Mouse (Mus musculus) heart, embryonic 16.5 days (tissue): ENCODE data around the gene C1qtnf1. TPM values are rescaled to one million over a fixed set of nuclear protein-coding genes. Genes with fewer than 3 reads are reported as not detected.

Source experiments
- ATAC-seq: fragments of 200-750 bp; cut with Nextera tagmentation; replicated peaks from 2 replicates; pipeline ENCODE4 v1.8.0; 2017; ENCODE audit warnings: moderate number of reproducible peaks; ENCODE audit not compliant: insufficient read depth, low FRiP score; ENCODE audit errors: extremely low read depth
- H3K27ac ChIP-seq: fragments of 300-500 bp; sonication (generic); 2 replicates; pipeline ENCODE4 v1.5.1; 2014; ENCODE audit warnings: mild to moderate bottlenecking, low read length, control low read depth, moderate library complexity
- H3K27me3 ChIP-seq: fragments of 300-500 bp; sonication (generic); 2 replicates; pipeline ENCODE4 v1.6.1; 2014; ENCODE audit warnings: low read length, mixed read lengths; ENCODE audit not compliant: control insufficient read depth, insufficient read depth
- H3K36me3 ChIP-seq: fragments of 300-500 bp; sonication (generic); 2 replicates; pipeline ENCODE4 v1.6.1; 2014; ENCODE audit not compliant: control insufficient read depth, insufficient read depth
- H3K4me1 ChIP-seq: fragments of 300-500 bp; sonication (generic); 2 replicates; pipeline ENCODE4 v1.6.1; 2014; ENCODE audit warnings: low read length, mixed read lengths; ENCODE audit not compliant: control insufficient read depth, insufficient read depth
- H3K4me2 ChIP-seq: fragments of 300-500 bp; sonication (generic); 2 replicates; pipeline ENCODE4 v1.6.1; 2014; ENCODE audit warnings: low read depth, mild to moderate bottlenecking, control low read depth, low read length
- H3K4me3 ChIP-seq: fragments of 300-500 bp; sonication (generic); 2 replicates; pipeline ENCODE4 v1.5.1; 2014; ENCODE audit warnings: mild to moderate bottlenecking, control low read depth, low read length
- H3K9ac ChIP-seq: fragments of 300-500 bp; sonication (generic); 2 replicates; pipeline ENCODE4 v1.6.1; 2014; ENCODE audit warnings: low read length, control low read depth
- H3K9me3 ChIP-seq: fragments of 300-500 bp; sonication (generic); replicated peaks from 2 replicates; pipeline ENCODE4 v1.6.1; 2016; ENCODE audit warnings: low read length; ENCODE audit not compliant: control insufficient read depth
- WGBS: fragments of 180-500 bp; shearing (Covaris S2); extraction: QIAGEN DNeasy Blood & Tissue Kit; methylation state at CpG from one replicate; pipeline ENCODE4 v1.1.7; 2014; 5-methylcytosine and 5-hydroxymethylcytosine counted together
- polyA plus RNA-seq: library from polyadenylated mRNA; unstranded; fragments of >200 nt; fragmentation: Nextera tagmentation; extraction: Ambion mirVana; gene quantifications from 2 replicates; pipeline ENCODE4 v1.2.1, GENCODE M21; 2015

C1qtnf1 gene
- polyA plus RNA-seq, 1 experiment from 2014 or later = 9.3 TPM

DNA sequence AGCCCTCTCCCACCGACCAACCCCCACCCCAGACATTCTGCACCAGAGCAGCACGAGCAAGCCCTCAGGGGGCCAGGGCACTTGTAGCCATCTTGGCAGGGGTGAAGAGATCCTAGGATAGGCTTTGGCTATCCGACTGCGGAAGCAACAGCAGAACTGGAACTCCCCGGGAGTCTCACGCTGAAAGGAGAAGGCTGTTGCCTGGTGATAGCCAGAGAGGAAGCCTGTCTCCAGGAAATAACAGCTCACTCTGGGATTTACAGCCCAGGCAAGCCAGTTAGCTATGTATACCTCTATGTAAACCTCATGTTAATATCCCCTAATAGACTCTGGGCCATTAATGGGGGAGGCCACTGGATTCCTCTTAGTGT, 27.5 kb upstream of the C1qtnf1 start:
- Histone ChIP-seq H3K4me3 (peak overlapping the region; percentile 7; the same call in 1 of the 2 replicates), H3K9me3 (no peaks in the 10 kb centered on the region; the same call in 1 of the 2 replicates), H3K4me1 (peaks cover 15% of the 10 kb centered on the region), H3K27ac (peak overlapping the region; percentile 65), H3K27me3 (no peaks in the 10 kb centered on the region), H3K4me2 (peak overlapping the region; percentile 17), H3K9ac (no peak overlapping the region), H3K36me3 (0 out of 2 replicates have a peak, but pooled peaks cover 4% of the 10 kb centered on the region)
- peak; percentile 30; the same call in 1 of the 2 replicates for ATAC-seq
- WGBS = 15% methylated on average over 6 of the region's 6 CpGs

DNA sequence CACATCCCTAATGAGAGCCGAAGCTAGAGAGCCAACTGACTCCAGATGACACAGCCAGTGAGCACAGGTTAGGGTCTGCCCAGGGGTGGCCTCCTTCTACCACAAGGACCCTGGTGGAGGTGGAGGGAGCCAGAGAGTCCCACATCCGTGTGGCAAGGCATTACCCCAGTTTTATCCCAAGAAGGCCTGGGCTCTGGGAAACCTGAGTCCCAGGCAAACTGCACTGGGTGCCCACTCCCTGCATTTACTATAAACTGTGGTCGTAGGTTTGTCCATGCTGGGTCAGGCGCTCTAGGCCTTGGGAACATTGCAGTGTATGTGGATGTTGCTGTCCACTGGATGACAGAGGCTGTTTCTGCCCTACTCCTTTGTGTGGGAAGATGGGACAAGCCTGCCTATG, 26.8 kb upstream of the C1qtnf1 start:
- peak overlapping the region; percentile 65 for H3K27ac ChIP-seq
- peaks cover 1% of the 10 kb centered on the region; the same call in 1 of the 2 replicates for H3K36me3 ChIP-seq
- peak overlapping the region; percentile 17 for H3K4me2 ChIP-seq
- 82% methylated on average over 4 of the region's 4 CpGs for WGBS
- no peaks in the 10 kb centered on the region for H3K9me3 ChIP-seq
- H3K4me3 ChIP-seq = peak overlapping the region; percentile 18
- peak overlapping the region; percentile 45 for H3K9ac ChIP-seq
- H3K4me1 ChIP-seq = peaks cover 17% of the 10 kb centered on the region
- ATAC-seq = no peak
- H3K27me3 ChIP-seq = no peaks in the 10 kb centered on the region

DNA sequence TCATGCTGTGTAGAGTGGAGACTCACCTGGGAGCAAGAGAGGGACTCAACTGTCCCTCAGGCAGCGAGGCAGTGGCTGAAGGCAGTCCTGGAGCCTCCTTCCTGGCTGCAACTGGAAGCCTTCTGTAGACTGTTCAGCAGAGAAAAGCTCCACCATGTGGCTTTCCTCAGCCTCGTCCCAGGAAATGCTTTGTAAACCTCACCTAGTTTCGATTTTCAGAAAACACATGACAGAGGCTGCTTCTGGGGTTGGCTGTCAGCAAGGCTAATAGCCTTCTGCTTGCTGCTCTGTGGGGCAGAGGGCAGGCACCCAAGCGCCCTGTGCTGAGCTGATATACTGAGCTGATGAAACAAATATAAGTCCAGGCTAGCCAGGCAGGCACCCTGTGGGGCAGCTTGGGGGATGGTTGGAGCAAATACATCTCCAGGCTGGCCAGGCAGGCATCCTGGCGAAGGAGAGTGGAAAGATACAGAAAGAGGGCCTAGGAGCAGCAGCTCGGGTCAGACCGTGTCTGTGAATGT, 26.2 kb upstream of the C1qtnf1 start, which contains the start of gene Lgals3bp:
Lgals3bp (minus strand) TSS at position 333 of the 521 bp plus-strand sequence.
- peak; percentile 47 for ATAC-seq
- peak within 1 kb of the TSS; percentile 45 for H3K9ac ChIP-seq
- WGBS = 32% methylated on average over 7 of the region's 7 CpGs
- no peaks in the 10 kb centered on the region for H3K27me3 ChIP-seq
- H3K9me3 ChIP-seq = no peaks in the 10 kb centered on the region
- H3K36me3 ChIP-seq = peaks cover 6% of the 10 kb centered on the region
- peak within 1 kb of the TSS; percentile 26 for H3K4me2 ChIP-seq
- H3K4me1 ChIP-seq = peaks cover 22% of the 10 kb centered on the region
- H3K4me3 ChIP-seq = peak within 1 kb of the TSS; percentile 18
- peak within 1 kb of the TSS; percentile 65 for H3K27ac ChIP-seq

DNA sequence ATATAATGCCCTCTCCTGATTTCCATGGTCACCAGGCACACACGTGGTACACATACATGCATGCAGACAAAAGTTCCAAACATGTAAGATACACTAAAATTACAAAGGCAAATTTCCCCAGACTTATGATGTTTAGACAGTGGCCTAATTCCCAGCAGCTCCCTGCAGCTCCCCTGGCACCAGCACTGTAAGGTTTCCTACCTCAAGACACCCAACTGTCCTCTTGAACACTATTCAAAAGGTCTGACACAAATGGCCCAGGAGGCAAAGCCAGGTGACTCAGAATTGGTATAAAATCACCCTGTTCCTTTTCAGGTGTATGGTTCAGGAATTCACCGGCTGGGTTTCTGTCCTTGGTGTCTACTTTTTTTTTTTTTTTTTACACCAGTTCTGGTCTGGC, 24.8 kb upstream of the C1qtnf1 start:
- no peak for ATAC-seq
- Histone ChIP-seq H3K9me3 (no peaks in the 10 kb centered on the region), H3K4me1 (peaks cover 22% of the 10 kb centered on the region)

DNA sequence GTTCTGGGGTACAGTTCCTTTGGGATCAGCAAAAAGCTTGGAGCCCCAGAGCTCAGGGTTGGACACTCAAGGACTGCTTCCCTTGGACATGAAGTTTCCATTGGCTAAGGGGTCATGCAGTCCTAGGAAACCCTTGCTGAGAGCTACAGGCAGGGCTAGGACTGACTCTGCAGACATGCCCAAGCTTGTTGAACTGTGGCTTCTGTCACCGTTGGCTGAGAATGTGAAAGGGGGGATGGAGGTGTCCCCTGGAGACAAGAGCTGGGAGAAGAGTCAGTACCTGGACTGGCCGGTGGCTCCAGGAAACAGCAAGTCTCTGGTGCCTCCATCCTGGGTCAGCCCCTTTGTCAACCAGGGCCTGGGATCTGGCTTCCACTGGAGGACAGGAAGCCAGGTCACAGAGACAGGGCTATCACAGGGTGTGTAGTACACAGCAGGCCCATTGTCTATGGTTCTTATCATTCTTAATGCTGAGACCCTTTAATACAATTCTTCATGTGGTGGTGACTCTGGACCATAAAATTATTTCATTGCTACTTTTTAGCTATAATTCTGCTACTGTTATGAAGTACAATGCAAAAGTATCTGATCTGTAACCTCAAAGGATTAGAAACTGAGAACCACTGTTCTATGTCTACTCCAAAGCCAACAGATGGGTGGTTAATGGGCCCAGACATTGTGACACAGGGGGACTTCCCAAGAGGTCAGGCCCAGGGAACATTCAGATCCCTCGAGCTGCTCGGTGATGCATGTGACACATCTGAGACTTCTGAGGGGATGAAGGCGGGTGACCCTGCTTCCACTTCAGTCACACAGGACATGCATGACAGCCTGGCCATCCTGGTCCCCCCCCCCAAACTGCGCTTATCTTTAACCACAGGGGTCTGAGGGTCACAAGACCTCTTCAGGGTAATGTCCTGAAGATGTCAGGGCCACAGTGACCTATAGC, 23.8 kb upstream of the C1qtnf1 start:
- Histone ChIP-seq H3K4me1 (peaks cover 22% of the 10 kb centered on the region), H3K36me3 (peaks cover 8% of the 10 kb centered on the region), H3K27ac (no peak overlapping the region), H3K9ac (no peak overlapping the region), H3K4me3 (no peak overlapping the region), H3K27me3 (no peaks in the 10 kb centered on the region), H3K4me2 (no peak overlapping the region), H3K9me3 (no peaks in the 10 kb centered on the region)
- 69% methylated on average over 6 of the region's 6 CpGs for WGBS
- ATAC-seq = no peak

More for the DNA sequence above, 24.8 kb upstream of the C1qtnf1 start:
- WGBS = 93% methylated on average over 2 of the region's 2 CpGs
- Histone ChIP-seq H3K4me3 (no peak overlapping the region), H3K9ac (no peak overlapping the region), H3K36me3 (peaks cover 8% of the 10 kb centered on the region), H3K27ac (no peak overlapping the region), H3K27me3 (no peaks in the 10 kb centered on the region), H3K4me2 (no peak overlapping the region)

DNA sequence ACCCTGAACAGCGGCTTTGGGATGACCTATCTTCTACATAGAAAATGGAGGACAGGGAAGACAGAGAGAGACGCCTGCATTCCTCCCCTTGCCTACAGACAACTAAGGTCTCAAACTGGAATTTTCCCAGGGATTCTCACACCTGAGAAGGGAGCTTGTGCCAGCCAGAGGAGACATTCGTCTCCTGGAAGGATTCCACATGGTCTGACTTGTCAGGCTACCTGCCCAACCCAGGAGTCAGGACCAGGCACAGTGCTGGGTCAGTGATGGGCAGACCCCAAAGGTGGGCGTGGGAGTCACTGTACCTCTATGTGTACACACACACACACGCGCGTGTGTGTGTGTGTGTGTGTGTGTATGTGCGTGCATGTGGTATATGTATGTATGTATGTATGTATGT, 22.7 kb upstream of the C1qtnf1 start:
- Histone ChIP-seq H3K9me3 (no peaks in the 10 kb centered on the region), H3K9ac (no peak overlapping the region), H3K27me3 (no peaks in the 10 kb centered on the region), H3K4me1 (peaks cover 13% of the 10 kb centered on the region), H3K27ac (no peak overlapping the region), H3K36me3 (peaks cover 12% of the 10 kb centered on the region), H3K4me2 (no peak overlapping the region), H3K4me3 (no peak overlapping the region)
- 91% methylated on average over 8 of the region's 8 CpGs for WGBS
- no peak for ATAC-seq

DNA sequence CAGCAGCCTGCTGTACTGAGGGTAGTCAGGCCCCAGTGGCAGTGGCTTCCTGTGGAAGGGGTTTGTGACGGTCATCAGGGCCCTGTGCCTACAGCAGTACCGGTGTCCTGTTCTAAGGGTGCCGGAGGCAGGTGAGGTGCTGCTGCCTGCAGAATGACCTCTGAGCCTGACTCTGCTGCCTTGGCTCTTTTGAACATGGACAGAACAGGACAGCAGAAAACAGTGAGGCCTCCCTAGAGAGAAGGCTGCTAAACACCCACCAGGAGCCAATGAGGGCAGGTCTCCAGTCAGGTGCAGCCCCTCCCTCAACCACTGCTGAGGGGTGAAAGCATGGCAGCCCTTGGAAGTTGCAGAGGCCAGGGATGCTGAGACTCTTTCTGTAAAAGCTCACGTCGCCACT, 21.5 kb upstream of the C1qtnf1 start:
- Histone ChIP-seq H3K27me3 (no peaks in the 10 kb centered on the region), H3K9me3 (no peaks in the 10 kb centered on the region), H3K4me3 (no peak overlapping the region), H3K4me1 (peaks cover 12% of the 10 kb centered on the region; the same call in 1 of the 2 replicates), H3K36me3 (peaks cover 22% of the 10 kb centered on the region), H3K4me2 (no peak overlapping the region), H3K27ac (peak overlapping the region; percentile 58; the same call in 1 of the 2 replicates), H3K9ac (no peak overlapping the region)
- 0 out of 2 replicates have a peak, but pooled peaks have one; percentile 14 for ATAC-seq
- WGBS = 82% methylated on average over 5 of the region's 5 CpGs

DNA sequence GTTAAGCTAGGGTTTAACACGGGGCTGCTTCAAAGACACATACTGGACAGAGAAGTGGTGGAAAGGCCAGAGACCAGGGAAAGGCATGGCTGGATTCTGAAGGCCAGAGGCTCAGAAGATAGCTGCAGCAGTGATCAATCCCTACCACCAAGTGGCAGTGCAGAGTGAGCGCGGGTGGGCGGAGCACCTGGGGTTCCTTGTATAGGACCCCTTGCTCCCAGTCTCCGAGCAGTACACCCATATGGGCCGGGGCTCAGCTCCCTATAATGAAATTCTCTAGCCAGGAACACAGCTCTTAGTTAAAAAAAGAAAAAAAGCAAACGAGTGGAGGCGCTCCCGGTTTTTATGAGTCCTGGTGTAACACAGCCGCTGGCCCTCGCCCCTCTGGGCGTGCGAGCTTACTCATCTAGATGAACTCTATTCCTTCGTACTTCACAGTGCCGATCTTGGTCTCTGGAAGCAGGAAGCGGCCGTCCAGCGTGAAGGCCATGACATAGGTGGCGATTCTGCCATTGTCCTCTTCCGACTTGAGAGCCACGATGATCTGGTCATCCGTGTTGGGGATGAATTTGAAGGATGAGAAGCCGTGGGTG, 20.6 kb upstream of the C1qtnf1 start:
- ATAC-seq = no peak
- peaks cover 7% of the 10 kb centered on the region; the same call in 1 of the 2 replicates for H3K4me1 ChIP-seq

More for the DNA sequence above, 20.6 kb upstream of the C1qtnf1 start:
- no peaks in the 10 kb centered on the region for H3K9me3 ChIP-seq
- 86% methylated on average over 23 of the region's 23 CpGs for WGBS
- no peak overlapping the region for H3K4me3 ChIP-seq
- H3K27ac ChIP-seq = no peak overlapping the region
- peaks cover 22% of the 10 kb centered on the region for H3K36me3 ChIP-seq
- H3K27me3 ChIP-seq = no peaks in the 10 kb centered on the region
- H3K4me2 ChIP-seq = no peak overlapping the region
- H3K9ac ChIP-seq = no peak overlapping the region
